Mouse (Mus musculus) adrenal gland (tissue): ENCODE data around the gene Tbc1d5.

ENCODE experiments used
- intact Hi-C: fragments of 180-260 bp; cut with DNase I; formaldehyde crosslinking; loops from one replicate; pipeline ENCODE4 v1.15.1; 2025

Gene Tbc1d5

DNA sequence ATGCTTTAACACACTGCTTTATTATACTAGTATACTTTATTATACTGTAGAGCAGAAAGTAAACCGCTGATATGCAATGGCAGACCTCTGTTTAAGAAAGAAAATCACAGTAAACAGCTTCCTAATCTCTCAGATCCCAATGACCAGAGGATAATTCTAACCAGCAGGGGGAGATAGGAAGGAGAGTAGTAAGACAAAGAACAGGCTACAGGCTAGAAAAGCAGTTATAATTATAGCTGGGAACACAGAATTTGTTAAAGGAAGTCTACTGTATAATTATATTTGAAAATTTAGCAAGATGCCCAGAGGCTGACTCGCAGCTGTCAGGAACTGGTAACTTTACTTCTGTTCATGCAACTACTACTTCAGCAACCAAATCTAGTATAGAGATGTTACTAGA lies 68.0 kb downstream of the Tbc1d5 start:
- intact Hi-C loops, result loop anchor here (5.0 kb wide), 1 partner anchor 176 kb away; no protein-coding TSS in a partner anchor

- intact Hi-C loops, result no loop called here
Observed at GRCm38 (mm10) chr17:51104294-51104693, 74.9 kb downstream of the Tbc1d5 start.

DNA sequence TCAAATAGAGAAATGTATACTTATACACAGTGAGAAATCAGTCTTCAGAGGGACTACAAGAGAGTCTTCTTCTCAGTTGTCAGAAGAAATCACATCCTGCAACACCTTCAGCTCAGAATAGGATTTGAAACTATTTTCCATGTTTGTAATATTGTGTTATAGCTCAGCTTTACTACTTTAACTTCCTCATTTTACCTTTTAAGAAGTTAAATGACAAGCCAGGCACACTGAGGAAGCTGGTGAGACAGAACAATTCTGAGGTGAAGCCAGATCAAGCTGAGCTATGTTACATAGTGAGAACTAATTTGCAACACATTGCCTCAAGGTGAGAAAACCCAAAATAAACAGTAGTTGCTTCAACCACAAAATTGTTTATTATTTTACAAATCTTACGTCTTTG lies 135.3 kb downstream of the Tbc1d5 start:
- intact Hi-C loops, result no loop called here

- intact Hi-C loops, result no loop called here
Observed at GRCm38 (mm10) chr17:51040861-51041260, 138.3 kb downstream of the Tbc1d5 start.

- intact Hi-C loops, result no loop called here
Observed at GRCm38 (mm10) chr17:51023227-51023626, 155.9 kb downstream of the Tbc1d5 start.

DNA sequence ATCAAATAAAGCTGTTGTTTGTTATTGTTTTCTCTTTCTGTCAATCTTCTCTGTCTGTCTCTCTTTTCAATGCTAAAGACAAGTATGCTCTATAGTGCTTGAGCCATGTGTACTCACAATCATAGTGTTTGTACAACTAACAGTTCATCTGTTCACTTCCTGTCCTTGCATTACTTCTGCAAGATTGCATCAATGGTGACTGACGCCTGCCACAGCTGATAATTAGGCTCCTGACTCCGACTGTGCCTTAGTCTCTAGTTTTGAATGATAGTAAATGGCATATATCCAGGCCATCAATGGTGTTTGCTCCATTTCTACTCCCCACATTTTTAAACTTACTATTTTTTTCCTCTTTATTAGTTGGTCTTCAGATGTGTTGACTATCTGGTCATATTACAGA lies 162.8 kb downstream of the Tbc1d5 start:
- intact Hi-C loops, result no loop called here

- intact Hi-C loops, result no loop called here
Observed at GRCm38 (mm10) chr17:51013908-51014307, 165.2 kb downstream of the Tbc1d5 start.

GRCm38 (mm10) chr17:51003179-51003578 lies 176.0 kb downstream of the Tbc1d5 start:
- intact Hi-C loops, result no loop called here

- intact Hi-C loops, result no loop called here
Observed at GRCm38 (mm10) chr17:50998216-50998615, 180.9 kb downstream of the Tbc1d5 start.

GRCm38 (mm10) chr17:50993294-50993993 lies 185.7 kb downstream of the Tbc1d5 start:
- intact Hi-C loops, result no loop called here

GRCm38 (mm10) chr17:50990770-50991405 lies 188.3 kb downstream of the Tbc1d5 start:
- intact Hi-C loops, result no loop called here

DNA sequence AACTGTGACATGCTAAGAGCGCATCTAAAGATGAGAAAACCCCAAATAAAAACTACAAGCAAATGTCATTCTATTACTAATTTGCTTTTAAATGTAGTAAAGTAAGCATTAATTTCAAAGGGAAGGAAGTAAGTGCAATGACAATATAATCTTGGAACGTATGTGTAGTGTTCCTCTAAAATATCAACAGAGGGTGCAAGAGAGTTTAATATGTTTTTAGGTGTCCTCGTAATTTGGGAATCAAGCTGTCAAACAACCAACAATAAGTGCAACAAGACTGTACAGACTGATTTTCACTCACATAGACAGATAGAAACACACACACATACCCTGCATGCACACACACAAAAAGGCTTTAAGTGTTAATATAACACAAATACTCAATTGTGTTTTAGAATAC lies 191.2 kb downstream of the Tbc1d5 start:
- intact Hi-C loops, result loop anchor here (2.0 kb wide), 1 partner anchor 301 kb away; no protein-coding TSS in a partner anchor

GRCm38 (mm10) chr17:50981933-50982332 lies 197.2 kb downstream of the Tbc1d5 start:
- intact Hi-C loops, result no loop called here

DNA sequence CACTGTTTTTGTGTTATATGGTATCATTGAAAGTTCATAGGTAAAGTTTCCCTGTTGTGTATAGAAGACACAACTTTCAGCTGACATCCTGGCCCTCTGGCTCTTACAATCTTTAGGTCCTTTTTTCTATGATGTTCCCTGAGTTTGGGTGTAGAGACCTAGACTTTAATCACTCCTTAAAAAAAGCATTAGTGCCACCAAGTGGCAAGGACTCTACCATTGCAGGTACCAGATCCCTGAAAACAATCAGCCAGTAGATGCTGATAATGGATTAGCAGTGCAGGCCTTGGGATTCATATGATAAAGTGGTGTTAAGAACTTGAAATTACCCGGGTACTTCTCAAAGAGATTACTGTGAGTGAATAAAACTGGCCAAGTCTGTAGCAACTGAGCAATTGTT lies 207.0 kb downstream of the Tbc1d5 start:
- intact Hi-C loops, result loop anchor here (5.0 kb wide), 1 partner anchor 160 kb away; no protein-coding TSS in a partner anchor

DNA sequence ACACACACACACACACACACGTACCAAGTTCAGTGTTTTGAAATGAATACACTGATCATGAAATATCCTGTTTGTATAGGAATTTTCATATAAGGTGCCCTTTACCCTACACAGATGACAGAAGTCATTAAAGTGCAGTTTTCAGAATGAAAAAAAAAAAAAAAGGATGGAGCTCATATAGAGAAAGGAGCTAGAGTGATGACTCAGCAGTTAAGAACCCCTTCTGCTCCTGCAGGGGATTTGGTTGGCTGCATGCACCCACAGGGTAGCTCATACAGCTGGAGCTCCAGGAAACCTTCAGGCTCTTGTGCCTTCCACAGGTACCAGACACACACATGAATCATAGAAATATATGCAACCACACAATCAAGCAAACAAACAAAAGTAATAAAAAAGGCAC lies 213.0 kb downstream of the Tbc1d5 start:
- intact Hi-C loops, result no loop called here

DNA sequence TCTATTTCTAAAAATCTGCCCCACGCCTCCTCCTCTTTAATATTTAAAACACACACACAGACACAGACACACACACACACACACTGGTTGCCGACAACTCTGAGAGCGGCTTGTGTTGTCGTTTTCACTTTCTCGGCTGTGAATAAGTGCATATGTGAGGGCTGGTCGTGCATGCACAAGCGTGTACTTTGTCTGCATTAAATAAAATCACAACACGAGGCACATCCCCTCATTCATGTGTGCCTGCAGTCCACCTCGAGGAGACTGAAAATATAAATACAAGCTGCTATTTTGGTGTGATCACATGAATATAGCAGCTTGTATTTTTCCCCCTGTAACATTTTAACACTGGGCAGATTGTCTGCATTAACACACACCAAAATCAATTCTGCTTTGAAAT lies 224.8 kb downstream of the Tbc1d5 start:
- intact Hi-C loops, result no loop called here

- intact Hi-C loops, result no loop called here
Observed at GRCm38 (mm10) chr17:50922308-50922707, 256.8 kb downstream of the Tbc1d5 start.

- intact Hi-C loops, result no loop called here
Observed at GRCm38 (mm10) chr17:50915216-50915615, 263.9 kb downstream of the Tbc1d5 start.

DNA sequence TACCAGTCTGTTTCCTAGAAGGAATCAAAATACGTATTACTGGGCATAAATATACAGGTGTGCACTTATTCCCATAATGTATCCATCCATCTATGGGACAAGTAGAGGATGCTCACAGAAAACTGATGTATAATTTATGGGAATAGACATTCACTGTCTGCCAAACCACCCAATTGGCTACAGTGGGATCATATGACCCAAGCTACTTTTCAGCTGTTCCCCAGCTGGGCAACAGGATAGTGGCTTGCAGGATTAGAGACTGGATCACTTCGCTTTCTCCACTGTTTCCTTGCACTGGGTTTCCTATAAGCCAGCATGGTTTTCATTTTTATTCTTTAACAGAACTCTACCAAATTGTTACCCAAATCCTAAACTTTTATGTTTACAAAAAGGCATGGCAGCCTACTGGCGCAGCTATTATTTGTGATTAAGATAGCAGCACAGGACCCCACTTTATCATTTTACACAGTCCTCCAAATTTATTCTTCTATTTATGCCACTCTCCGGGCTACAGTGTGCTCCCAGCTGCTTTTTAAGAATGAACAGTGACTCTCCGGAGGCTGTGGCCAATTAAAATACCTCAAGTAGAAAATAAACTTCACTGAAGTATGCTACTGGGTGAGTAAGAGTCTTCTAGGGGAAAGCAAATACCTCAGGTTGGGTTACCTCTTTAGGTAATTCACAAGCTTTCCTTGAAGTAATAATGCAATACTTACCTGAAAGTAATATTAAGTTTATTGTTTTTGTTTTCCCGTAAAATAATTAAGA lies 270.4 kb downstream of the Tbc1d5 start:
- intact Hi-C loops, result no loop called here

DNA sequence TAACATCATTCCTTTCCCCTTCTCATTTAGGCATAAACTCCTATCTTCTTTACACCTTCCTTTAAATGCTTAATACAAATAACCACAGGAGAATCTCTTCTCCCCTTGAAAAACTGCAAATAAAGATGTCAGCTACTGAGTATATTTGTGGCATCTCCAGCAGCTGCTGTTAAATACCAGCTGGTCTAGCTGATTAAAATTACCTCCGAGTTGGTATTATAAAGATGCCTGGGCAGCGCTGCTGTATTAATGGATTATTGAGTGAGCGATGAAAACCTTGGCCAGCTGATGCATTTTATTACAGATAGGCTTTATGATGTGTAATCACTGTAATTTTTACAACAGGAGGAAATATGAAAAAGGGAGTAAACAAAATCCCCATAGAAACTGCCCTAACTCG lies 271.0 kb downstream of the Tbc1d5 start:
- intact Hi-C loops, result no loop called here

GRCm38 (mm10) chr17:50906630-50907029 lies 272.5 kb downstream of the Tbc1d5 start:
- intact Hi-C loops, result no loop called here

DNA sequence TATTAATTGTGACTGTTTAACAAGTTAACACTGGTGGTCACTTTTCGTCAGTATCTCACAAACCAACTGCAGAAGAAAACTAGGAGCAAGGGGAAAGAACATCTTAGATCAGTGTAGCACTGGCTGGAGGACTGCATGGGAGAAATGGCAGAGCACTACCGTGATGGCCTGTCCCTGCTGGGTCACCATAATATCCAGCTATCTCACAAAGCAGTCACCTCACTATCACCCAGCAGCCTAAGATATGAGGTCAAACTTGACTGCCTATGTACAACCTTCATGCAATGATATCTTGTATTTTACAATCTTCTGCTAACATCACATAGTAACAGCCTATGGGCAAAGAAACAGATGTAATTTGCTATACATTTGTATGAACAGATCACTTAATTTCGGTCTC lies 274.7 kb downstream of the Tbc1d5 start:
- intact Hi-C loops, result no loop called here
